Mouse (Mus musculus): ENCODE data around the gene Pdzd2. TPM values are rescaled to one million over a fixed set of nuclear protein-coding genes. Genes with fewer than 3 reads are reported as not detected.

The Pdzd2 gene
- polyA plus RNA-seq, 1 experiment from 2014 or later = 19.1 TPM

DNA sequence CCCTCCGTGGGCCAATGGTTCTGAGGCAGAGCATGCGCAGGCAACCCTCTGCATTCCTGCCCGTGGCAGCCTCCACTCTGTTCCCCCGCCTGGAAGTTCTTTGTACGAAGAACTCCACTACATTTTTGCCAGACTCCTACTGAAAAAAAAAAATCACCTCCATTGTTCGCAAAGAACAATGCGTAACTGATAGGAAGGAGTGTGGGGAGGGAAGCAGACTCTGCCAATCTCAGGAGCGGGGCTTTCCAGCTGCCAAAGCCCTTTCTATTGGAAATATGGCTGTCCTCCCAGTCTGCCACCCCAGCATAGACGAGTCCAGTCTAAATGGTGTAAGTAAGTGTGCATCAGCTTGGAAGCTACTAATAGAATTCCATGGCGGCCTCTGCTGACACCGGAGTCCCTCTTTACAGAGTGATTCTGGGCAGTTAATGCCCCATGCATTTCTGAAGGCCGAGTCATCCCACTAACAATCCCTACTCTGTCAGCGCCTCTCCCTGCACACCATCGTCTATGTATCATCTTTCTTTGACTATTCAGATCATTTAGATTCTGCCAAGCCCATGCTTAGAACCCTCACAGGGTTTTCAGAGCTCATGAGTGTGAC, 221.3 kb downstream of the Pdzd2 start:
- TF ChIP-seq CTCF (IDR thresholded peaks at IDR 0.05; ENCODE audit: low read depth) = no peak
- Histone ChIP-seq H3K4me3 (replicated peaks; ENCODE audit: low read depth, low read length) (no peak overlapping the region), H3K27me3 (ENCODE audit: insufficient read depth, low read length) (no peaks in the 10 kb centered on the region), H3K4me1 (replicated peaks; ENCODE audit: insufficient read depth, low read length) (peaks cover 11% of the 10 kb centered on the region; the same call in 1 of the 2 replicates), H3K9me3 (replicated peaks; ENCODE audit: low read length) (no peaks in the 10 kb centered on the region), H3K9ac (ENCODE audit: low read depth, low read length) (no peak overlapping the region), H3K36me3 (ENCODE audit: insufficient read depth, low read length) (0 out of 2 replicates have a peak, but pooled peaks cover 3% of the 10 kb centered on the region), H3K4me2 (ENCODE audit: low read length) (no peak overlapping the region), H3K27ac (peak overlapping the region; percentile 71)
- 43% methylated on average over 14 of the region's 14 CpGs for WGBS
- ATAC-seq (replicated peaks; ENCODE audit: low FRiP score, low read depth) = no peak
- DNase-seq (ENCODE audit: low spot score) = peak; percentile 44

DNA sequence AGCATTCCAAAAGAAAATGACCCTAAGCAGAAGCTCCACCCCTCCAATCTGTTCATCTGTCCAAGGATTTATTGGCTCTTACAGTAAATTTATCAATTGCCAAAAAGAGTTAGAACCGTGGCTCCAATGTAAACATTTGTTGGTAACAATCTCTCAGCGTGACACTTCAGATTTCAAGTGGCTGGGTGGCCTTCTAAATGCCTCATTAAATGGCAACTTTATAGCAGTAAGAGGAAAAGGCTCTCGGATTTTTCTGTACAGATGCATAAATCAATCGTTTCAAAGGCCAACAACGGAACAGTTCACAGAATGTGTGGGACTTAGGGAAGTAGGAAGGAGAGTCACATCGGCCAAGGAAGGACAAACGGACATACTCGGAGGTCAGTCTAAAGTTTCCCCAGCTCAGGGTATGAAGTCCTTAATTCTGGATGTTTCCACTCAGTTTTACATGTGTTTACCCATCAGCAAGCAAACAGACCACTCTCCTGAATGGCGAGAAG, 222.4 kb downstream of the Pdzd2 start:
- Histone ChIP-seq H3K36me3 (ENCODE audit: insufficient read depth, low read length) (no peaks in the 10 kb centered on the region), H3K4me2 (ENCODE audit: low read length) (no peak overlapping the region), H3K9ac (ENCODE audit: low read depth, low read length) (no peak overlapping the region), H3K27me3 (ENCODE audit: insufficient read depth, low read length) (no peaks in the 10 kb centered on the region), H3K27ac (peak overlapping the region; percentile 71), H3K4me1 (replicated peaks; ENCODE audit: insufficient read depth, low read length) (peaks cover 11% of the 10 kb centered on the region; the same call in 1 of the 2 replicates), H3K4me3 (replicated peaks; ENCODE audit: low read depth, low read length) (no peak overlapping the region), H3K9me3 (replicated peaks; ENCODE audit: low read length) (no peaks in the 10 kb centered on the region)
- TF ChIP-seq CTCF (IDR thresholded peaks at IDR 0.05; ENCODE audit: low read depth) = no peak
- WGBS = 18% methylated on average over 9 of the region's 9 CpGs
- peak; percentile 47; the same call in 1 of the 2 replicates for ATAC-seq (replicated peaks; ENCODE audit: low FRiP score, low read depth)
- DNase-seq (ENCODE audit: low spot score) = peak; percentile 96

DNA sequence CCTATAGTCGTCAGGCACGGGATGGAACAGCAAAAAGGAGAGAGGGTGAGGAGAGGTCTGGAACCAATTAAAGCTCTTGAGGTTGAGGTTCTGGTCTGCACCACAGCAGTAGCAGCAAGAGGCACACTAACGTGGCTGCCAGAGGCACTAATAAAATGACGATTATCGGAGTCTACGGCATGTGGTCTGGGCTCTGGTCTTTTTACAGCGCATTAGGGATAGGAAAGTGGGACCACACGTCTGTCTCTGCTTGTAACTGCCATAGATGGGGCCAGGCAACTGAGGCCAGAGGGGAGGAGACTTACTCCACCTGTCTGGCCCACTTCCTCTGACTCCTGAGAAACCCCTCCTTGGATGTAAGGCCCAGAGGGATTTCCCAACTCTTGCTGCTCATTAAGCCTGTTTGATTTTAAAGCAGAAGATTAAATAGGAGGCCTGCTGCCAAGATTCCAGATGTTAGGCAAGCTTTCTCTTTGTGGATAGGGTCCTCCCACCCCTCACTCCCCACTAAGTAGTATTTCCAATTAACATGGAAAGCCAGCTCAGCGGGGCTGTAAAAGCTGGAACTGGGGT, 224.4 kb downstream of the Pdzd2 start:
- H3K9ac ChIP-seq (ENCODE audit: low read depth, low read length) = no peak overlapping the region
- no peak for TF ChIP-seq CTCF (IDR thresholded peaks at IDR 0.05; ENCODE audit: low read depth)
- no peaks in the 10 kb centered on the region for H3K9me3 ChIP-seq (replicated peaks; ENCODE audit: low read length)
- H3K4me2 ChIP-seq (ENCODE audit: low read length) = no peak overlapping the region
- H3K4me3 ChIP-seq (replicated peaks; ENCODE audit: low read depth, low read length) = no peak overlapping the region
- DNase-seq (ENCODE audit: low spot score) = peak; percentile 63
- H3K27me3 ChIP-seq (ENCODE audit: insufficient read depth, low read length) = no peaks in the 10 kb centered on the region
- H3K4me1 ChIP-seq (replicated peaks; ENCODE audit: insufficient read depth, low read length) = peaks cover 9% of the 10 kb centered on the region; the same call in 1 of the 2 replicates
- ATAC-seq (replicated peaks; ENCODE audit: low FRiP score, low read depth) = no peak
- no peak overlapping the region for H3K27ac ChIP-seq
- 63% methylated on average over 9 of the region's 9 CpGs for WGBS
- H3K36me3 ChIP-seq (ENCODE audit: insufficient read depth, low read length) = no peaks in the 10 kb centered on the region

DNA sequence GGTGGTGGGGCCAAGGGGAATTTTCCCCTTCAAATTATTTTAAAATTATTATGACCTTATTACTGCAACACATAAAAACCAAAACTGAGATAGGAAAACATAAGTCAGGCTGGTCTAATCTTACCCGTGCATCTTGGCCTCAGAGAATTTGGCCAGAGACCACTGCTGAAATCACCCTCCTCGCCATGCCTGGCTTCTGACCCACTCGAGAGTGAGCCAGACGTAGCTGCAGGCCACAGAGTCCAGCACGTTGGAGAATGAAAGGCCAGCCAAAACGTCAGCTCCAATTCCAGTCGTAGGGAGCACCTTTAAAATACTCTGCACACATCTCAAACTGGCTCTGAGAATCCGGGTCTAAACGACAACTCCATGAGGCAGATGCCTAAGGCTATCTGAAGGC, 226.2 kb downstream of the Pdzd2 start:
- ATAC-seq (replicated peaks; ENCODE audit: low FRiP score, low read depth) = no peak
- no peaks in the 10 kb centered on the region for H3K9me3 ChIP-seq (replicated peaks; ENCODE audit: low read length)
- 58% methylated on average over 9 of the region's 9 CpGs for WGBS
- DNase-seq (ENCODE audit: low spot score) = no peak
- no peaks in the 10 kb centered on the region for H3K36me3 ChIP-seq (ENCODE audit: insufficient read depth, low read length)
- no peaks in the 10 kb centered on the region for H3K27me3 ChIP-seq (ENCODE audit: insufficient read depth, low read length)
- TF ChIP-seq CTCF (IDR thresholded peaks at IDR 0.05; ENCODE audit: low read depth) = no peak
- no peak overlapping the region for H3K9ac ChIP-seq (ENCODE audit: low read depth, low read length)
- H3K4me2 ChIP-seq (ENCODE audit: low read length) = no peak overlapping the region
- H3K4me1 ChIP-seq (replicated peaks; ENCODE audit: insufficient read depth, low read length) = peaks cover 8% of the 10 kb centered on the region; the same call in 1 of the 2 replicates
- H3K27ac ChIP-seq = no peak overlapping the region
- H3K4me3 ChIP-seq (replicated peaks; ENCODE audit: low read depth, low read length) = no peak overlapping the region

DNA sequence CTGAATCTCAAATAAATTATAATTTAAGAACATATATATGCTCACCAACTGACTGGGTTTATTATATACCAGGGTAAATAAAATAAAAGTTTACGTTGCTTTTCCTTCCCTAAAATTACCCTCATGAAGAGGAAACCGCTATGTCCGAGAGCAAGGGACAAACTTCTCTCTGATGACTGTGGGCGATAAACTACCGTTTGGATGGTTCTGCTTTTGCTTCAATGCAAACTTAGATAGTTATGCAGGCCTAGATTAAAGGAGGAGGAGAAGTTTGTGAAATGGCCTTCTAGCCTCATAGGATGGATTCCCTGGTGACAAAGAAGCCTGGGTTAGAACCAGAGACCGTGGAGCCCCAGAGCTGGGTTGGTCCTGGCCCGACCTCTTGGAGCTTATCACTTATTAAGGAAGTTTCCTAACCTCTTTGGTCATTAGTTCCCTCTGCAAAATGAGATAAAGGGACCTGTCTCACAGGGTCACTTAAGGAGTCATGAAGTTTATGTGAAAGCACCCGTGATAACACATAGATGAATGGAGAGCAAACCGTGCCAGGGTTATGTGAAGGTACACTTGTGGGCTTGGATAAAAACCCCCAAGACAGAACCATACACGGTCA, 230.9 kb downstream of the Pdzd2 start:
- H3K27ac ChIP-seq = no peak overlapping the region
- no peaks in the 10 kb centered on the region for H3K4me1 ChIP-seq (replicated peaks; ENCODE audit: insufficient read depth, low read length)
- H3K27me3 ChIP-seq (ENCODE audit: insufficient read depth, low read length) = no peaks in the 10 kb centered on the region
- H3K4me2 ChIP-seq (ENCODE audit: low read length) = no peak overlapping the region
- WGBS = 89% methylated on average over 10 of the region's 10 CpGs
- H3K9me3 ChIP-seq (replicated peaks; ENCODE audit: low read length) = no peaks in the 10 kb centered on the region
- H3K36me3 ChIP-seq (ENCODE audit: insufficient read depth, low read length) = no peaks in the 10 kb centered on the region
- no peak overlapping the region for H3K9ac ChIP-seq (ENCODE audit: low read depth, low read length)
- no peak overlapping the region for H3K4me3 ChIP-seq (replicated peaks; ENCODE audit: low read depth, low read length)
- DNase-seq (ENCODE audit: low spot score) (no peak), ATAC-seq (replicated peaks; ENCODE audit: low FRiP score, low read depth) (no peak)
- TF ChIP-seq CTCF (IDR thresholded peaks at IDR 0.05; ENCODE audit: low read depth) = no peak

DNA sequence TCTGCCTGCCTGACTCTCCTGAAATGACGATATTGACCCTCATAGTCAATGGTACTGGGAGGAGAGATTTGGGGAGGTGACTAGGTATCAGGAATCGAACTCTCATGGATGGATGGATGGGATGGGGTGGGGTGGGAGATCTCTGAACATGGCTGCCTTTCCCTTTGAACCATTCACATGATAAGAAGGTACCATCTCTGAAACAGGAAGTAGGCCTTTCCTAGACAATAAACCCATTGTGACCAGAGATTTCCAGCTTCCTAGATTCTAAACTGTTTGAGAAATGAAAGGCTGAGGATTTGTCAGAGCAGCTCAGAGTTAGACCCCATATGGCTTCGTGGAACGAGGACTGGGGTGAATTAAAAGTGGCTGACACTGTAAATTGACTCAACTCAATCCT, 232.2 kb downstream of the Pdzd2 start:
- WGBS = 87% methylated on average over 4 of the region's 4 CpGs
- no peak for TF ChIP-seq CTCF (IDR thresholded peaks at IDR 0.05; ENCODE audit: low read depth)
- Histone ChIP-seq H3K9me3 (replicated peaks; ENCODE audit: low read length) (no peaks in the 10 kb centered on the region), H3K27me3 (ENCODE audit: insufficient read depth, low read length) (no peaks in the 10 kb centered on the region), H3K4me1 (replicated peaks; ENCODE audit: insufficient read depth, low read length) (no peaks in the 10 kb centered on the region), H3K27ac (no peak overlapping the region), H3K36me3 (ENCODE audit: insufficient read depth, low read length) (no peaks in the 10 kb centered on the region), H3K9ac (ENCODE audit: low read depth, low read length) (no peak overlapping the region), H3K4me3 (replicated peaks; ENCODE audit: low read depth, low read length) (no peak overlapping the region), H3K4me2 (ENCODE audit: low read length) (no peak overlapping the region)
- DNase-seq (ENCODE audit: low spot score) (no peak), ATAC-seq (replicated peaks; ENCODE audit: low FRiP score, low read depth) (no peak)
